In the genomic region with DNA sequence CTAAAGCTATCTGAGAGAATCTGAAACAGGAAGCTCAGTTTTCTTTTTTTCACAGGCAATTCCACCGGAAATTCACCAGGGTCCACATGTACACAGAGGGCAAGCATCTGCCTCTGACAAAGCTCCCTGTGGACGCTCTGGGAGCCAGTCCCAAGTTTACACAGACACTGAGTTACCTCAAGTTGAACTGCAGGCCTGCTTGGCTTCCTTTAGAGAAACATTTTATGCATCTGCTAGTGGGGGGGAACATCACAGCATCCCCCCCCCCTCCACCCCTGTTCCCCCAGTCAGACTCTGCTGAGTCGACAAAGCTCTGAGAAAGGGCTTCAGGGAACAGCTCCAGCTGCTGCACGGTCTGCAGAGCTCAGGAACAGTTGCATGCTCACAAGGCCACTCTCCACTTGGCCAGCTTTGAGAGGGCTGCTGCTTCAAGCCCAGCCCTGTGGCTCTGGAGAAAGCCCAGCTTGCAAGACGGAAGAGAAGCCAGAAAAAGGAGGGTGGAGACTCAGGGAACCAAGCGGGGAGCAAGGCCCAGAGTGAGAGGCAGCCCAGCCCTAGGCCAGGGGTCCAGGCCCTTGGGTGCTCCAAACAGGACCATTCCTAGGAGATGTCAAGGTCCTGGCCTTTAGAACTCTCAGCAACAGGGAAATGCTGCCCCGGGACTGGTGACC, we compare ENCODE assay signal across 9 mouse cellular contexts. TPM values are rescaled to one million over a fixed set of nuclear protein-coding genes. Genes with fewer than 3 reads are reported as not detected.
DNase-seq lines count a peak whose midpoint lies in the region; ATAC-seq and TF ChIP-seq lines count a peak whose summit lies in the region.
"Had no signal": no experiment of that assay in that cellular context is flagged by ENCODE, and none has a peak within 500 bp of the region (broad histone marks: within the 10 kb centered on the region; RNA-seq: fewer than 3 reads in every experiment).

No protein-coding gene starts in this region.

- intact Hi-C loops in left cerebral cortex, postnatal 14 days (cut with DNase I): no loop called here
- intact Hi-C loops in gastrocnemius, postnatal 36 days (cut with DNase I): no loop called here

- peak overlapping the region; percentile 69; the same call in 1 of the 2 replicates for H3K9ac ChIP-seq in hindbrain, postnatal 0 days (replicated peaks; ENCODE audit: low read length)
- peak overlapping the region; percentile 34; the same call in 1 of the 2 replicates for H3K9ac ChIP-seq in limb, embryonic 12.5 days (replicated peaks)

- peak overlapping the region; percentile 37 for H3K27ac ChIP-seq in hindbrain, postnatal 0 days
- peak overlapping the region; percentile 29; the same call in 1 of the 2 replicates for H3K27ac ChIP-seq in limb, embryonic 12.5 days

- H3K4me1 ChIP-seq in hindbrain, postnatal 0 days (ENCODE audit: insufficient read depth, low read length): peaks cover 10% of the 10 kb centered on the region; the same call in 1 of the 2 replicates
- H3K4me1 ChIP-seq in limb, embryonic 12.5 days (replicated peaks): peaks cover 15% of the 10 kb centered on the region

- peak overlapping the region; percentile 70 for H3K4me3 ChIP-seq in hindbrain, postnatal 0 days (ENCODE audit: low read length)
- H3K4me3 ChIP-seq in limb, embryonic 12.5 days (replicated peaks): peak overlapping the region; percentile 75

- H3K9me3 ChIP-seq in hindbrain, postnatal 0 days (ENCODE audit: low read length): no peaks in the 10 kb centered on the region
- no peaks in the 10 kb centered on the region for H3K9me3 ChIP-seq in limb, embryonic 12.5 days

- no peaks in the 10 kb centered on the region for H3K27me3 ChIP-seq in hindbrain, postnatal 0 days (ENCODE audit: insufficient read depth, low read length)
- 0 out of 2 replicates have a peak, but pooled peaks cover 3% of the 10 kb centered on the region for H3K27me3 ChIP-seq in limb, embryonic 12.5 days
- H3K27me3 ChIP-seq: Patski had no signal

- 16% methylated on average over 7 of the region's 7 CpGs for WGBS in hindbrain, postnatal 0 days
- WGBS in limb, embryonic 12.5 days: 31% methylated on average over 7 of the region's 7 CpGs

- H3K36me3 ChIP-seq in hindbrain, postnatal 0 days (ENCODE audit: insufficient read depth, low read length): no peaks in the 10 kb centered on the region
- H3K36me3 ChIP-seq in limb, embryonic 12.5 days: no peaks in the 10 kb centered on the region

- peak; percentile 41 to 49 for DNase-seq in left cerebral cortex, postnatal 14 days (ENCODE audit: low spot score in 2 of 2)
- DNase-seq in left cerebral cortex, adult 9 months (ENCODE audit: low spot score in 2 of 2): no peak
- DNase-seq in gastrocnemius, postnatal 36 days: peak; percentile 62 to 65
- DNase-seq in hindbrain, postnatal 0 days (ENCODE audit: low spot score): peak; percentile 70
- DNase-seq in mesoderm, embryonic 11.5 days (ENCODE audit: low read depth, low spot score): peak; percentile 14
- DNase-seq in testis, postnatal 10 days (ENCODE audit: low spot score): peak; percentile 65

- TF ChIP-seq CTCF in hindbrain, postnatal 0 days (IDR thresholded peaks at IDR 0.05; ENCODE audit: low read depth): no peak

- peak; percentile 24 for ATAC-seq in common myeloid progenitor, adult 5-6 weeks (replicated peaks; ENCODE audit: low read depth, poor library complexity, severe bottlenecking)
- ATAC-seq in hindbrain, postnatal 0 days: peak; percentile 61
- no peak; the same call in 1 of the 2 replicates for ATAC-seq in limb, embryonic 12.5 days (ENCODE audit: insufficient number of reproducible peaks, insufficient read depth, low FRiP score, low TSS enrichment, low read depth)

- H3K4me2 ChIP-seq in hindbrain, postnatal 0 days (ENCODE audit: low read depth, low read length): peak overlapping the region; percentile 97
- H3K4me2 ChIP-seq in limb, embryonic 12.5 days: peak overlapping the region; percentile 85

RNA-seq across cellular contexts. Expression of a gene that starts 1.5 kb away (rescaled TPM):
- total RNA-seq in left cerebral cortex, postnatal 14 days (2021): 10 to 100 TPM in 1 of 2 experiments, 1 to 10 TPM in 1; 9.2 to 15.6 TPM
- total RNA-seq in common myeloid progenitor, adult 5-6 weeks (2017): 33.4 and 61.3 TPM in 2 replicates
- 1 to 10 TPM; 5.1 to 5.6 TPM for total RNA-seq in gastrocnemius, postnatal 36 days (2021)
- 17.7 and 23.1 TPM in 2 replicates for total RNA-seq in hindbrain, postnatal 0 days (2014; rRNA removed)
- polyA plus RNA-seq in hindbrain, postnatal 0 days (2015; fragmentation: Nextera tagmentation; extraction: Ambion mirVana): 3.8 and 4.1 TPM in 2 replicates
- polyA plus RNA-seq in limb, embryonic 12.5 days (2016; fragmentation: Nextera tagmentation; extraction: Ambion mirVana): 12.8 and 13.5 TPM in 2 replicates

Comparison
In these comparisons a context has a peak if more than half of its experiments do, and no peak if none do; other contexts are left out.
1. DNase-seq: peak in left cerebral cortex, postnatal 14 days (2 of 2), gastrocnemius, postnatal 36 days (2 of 2), hindbrain, postnatal 0 days (single experiment), mesoderm, embryonic 11.5 days (single experiment) and testis, postnatal 10 days (single experiment); none in left cerebral cortex, adult 9 months (0 of 2).